Mouse (Mus musculus) skeletal muscle tissue, postnatal 0 days (tissue): ENCODE data around the gene Rps17. TPM values are rescaled to one million over a fixed set of nuclear protein-coding genes. Genes with fewer than 3 reads are reported as not detected.

Source experiments
- polyA plus RNA-seq: library from polyadenylated mRNA; unstranded; fragments of >200 nt; fragmentation: Nextera tagmentation; extraction: Ambion mirVana; gene quantifications from 2 replicates; pipeline ENCODE4 v1.2.1, GENCODE M21; 2015

Gene Rps17
- 757 and 815 TPM in 2 replicates for polyA plus RNA-seq

GRCm38 (mm10) chr7:81344544-81345446 is at the start of gene Rps17:
Gene Rps17, minus strand, starts transcription at chr7:81345254.

Other genes starting within 250 kb of the Rps17 start
- gene Slc28a1, start 230.5 kb downstream of the Rps17 start, polyA plus RNA-seq = 0.06 and 0.11 TPM in 2 replicates
- gene Pde8a, start 131.7 kb downstream of the Rps17 start, polyA plus RNA-seq = 4.0 and 4.8 TPM in 2 replicates
- 0.96 and 1.7 TPM in 2 replicates for gene Cpeb1, start 110.2 kb upstream of the Rps17 start, polyA plus RNA-seq
- gene Ap3b2, start 148.7 kb upstream of the Rps17 start, polyA plus RNA-seq = 0.22 and 0.36 TPM in 2 replicates
- gene BC048679, start 153.0 kb upstream of the Rps17 start, polyA plus RNA-seq = not detected in 2 replicates
- gene Fsd2, start 221.7 kb upstream of the Rps17 start, polyA plus RNA-seq = 69.0 and 71.0 TPM in 2 replicates
- 3.2 and 5.1 TPM in 2 replicates for gene Whamm, start 226.0 kb upstream of the Rps17 start, polyA plus RNA-seq